Mouse (Mus musculus) thymus, adult 2 months (tissue): ENCODE data around the gene Adam26b. TPM values are rescaled to one million over a fixed set of nuclear protein-coding genes. Genes with fewer than 3 reads are reported as not detected.
"Not testable (repeated sequence)": the region's sequence is repeated elsewhere in the genome, so short reads cannot be mapped to it uniquely, and the experiment has no call there.

Experiments used
- DNase-seq: peaks from one replicate; pipeline ENCODE4 v3.0.0; 2021
- H3K27ac ChIP-seq: fragments of 200-500 bp; 2 replicates; pipeline ENCODE4 v1.5.1; 2012; ENCODE audit warnings: low read length, control low read depth; ENCODE audit not compliant: control insufficient read depth, insufficient read depth
- H3K27me3 ChIP-seq: fragments of 200-500 bp; 2 replicates; pipeline ENCODE4 v1.6.1; 2012; ENCODE audit warnings: mild to moderate bottlenecking, low read length, moderate library complexity, mixed read lengths; ENCODE audit not compliant: control insufficient read depth, insufficient read depth
- H3K36me3 ChIP-seq: fragments of 200-500 bp; 2 replicates; pipeline ENCODE4 v1.6.1; 2012; ENCODE audit warnings: mild to moderate bottlenecking, low read length, moderate library complexity; ENCODE audit not compliant: control insufficient read depth, insufficient read depth
- H3K4me1 ChIP-seq: fragments of 200-500 bp; replicated peaks from 2 replicates; pipeline ENCODE4 v1.6.1; 2012; ENCODE audit warnings: low read length; ENCODE audit not compliant: control insufficient read depth, insufficient read depth
- H3K4me3 ChIP-seq: fragments of 200-500 bp; 2 replicates; pipeline ENCODE4 v1.5.1; 2012; ENCODE audit warnings: mild to moderate bottlenecking, low read length, control low read depth, moderate library complexity; ENCODE audit not compliant: control insufficient read depth, insufficient read depth
- WGBS: fragments of 180-500 bp; shearing (Covaris S2); methylation state at CpG from one replicate; pipeline ENCODE4 v1.1.7; 2018; 5-methylcytosine and 5-hydroxymethylcytosine counted together
- polyA plus RNA-seq: library from polyadenylated mRNA; depleted of rRNA; stranded (reverse); fragments of >200 nt; gene quantifications from 2 replicates; pipeline ENCODE4 v1.2.3, GENCODE M21; 2012; rRNA removed

Gene Adam26b
- polyA plus RNA-seq = not detected in 2 replicates

DNA sequence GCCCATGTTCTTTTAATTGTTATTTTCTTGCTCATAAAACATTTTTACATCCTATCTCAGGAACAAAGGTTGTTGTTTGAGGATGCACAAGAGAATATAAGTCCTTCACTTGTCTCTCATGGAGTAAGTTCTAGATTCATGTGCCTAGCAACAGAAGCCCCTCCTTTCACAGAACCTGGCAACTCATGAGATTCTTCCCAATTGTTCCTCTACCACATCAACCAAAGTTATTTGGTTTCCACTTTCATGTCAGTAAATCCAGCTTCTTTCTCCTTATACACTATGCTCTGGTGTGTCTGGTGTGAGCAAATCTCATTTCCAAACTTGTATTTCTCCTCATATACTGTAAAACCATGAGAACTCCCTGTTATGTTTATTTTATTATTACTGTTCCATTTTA is at the start of gene Adam26b:
TSS of gene Adam26b (minus strand) at position 101 of the 400 bp plus-strand sequence.
- not testable (repeated sequence) for H3K4me1 ChIP-seq, H3K27me3 ChIP-seq, H3K4me3 ChIP-seq, H3K36me3 ChIP-seq, H3K27ac ChIP-seq, DNase-seq

DNA sequence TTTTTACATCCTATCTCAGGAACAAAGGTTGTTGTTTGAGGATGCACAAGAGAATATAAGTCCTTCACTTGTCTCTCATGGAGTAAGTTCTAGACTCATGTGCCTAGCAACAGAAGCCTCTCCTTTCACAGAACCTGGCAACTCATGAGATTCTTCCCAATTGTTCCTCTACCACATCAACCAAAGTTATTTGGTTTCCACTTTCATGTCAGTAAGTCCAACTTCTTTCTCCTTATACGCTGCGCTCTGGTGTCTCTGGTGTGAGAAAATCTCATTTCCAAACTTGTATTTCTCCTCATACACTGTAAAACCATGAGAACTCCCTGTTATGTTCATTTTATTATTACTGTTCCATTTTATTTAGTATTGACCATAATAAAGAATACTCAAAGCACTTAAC is 48.7 kb upstream of the Adam26b start, which contains the start of gene Adam26a:
TSS of gene Adam26a (minus strand) at position 101 of the 400 bp plus-strand sequence.
- not testable (repeated sequence) for DNase-seq, H3K27me3 ChIP-seq, H3K4me3 ChIP-seq, H3K27ac ChIP-seq, H3K4me1 ChIP-seq, H3K36me3 ChIP-seq
- WGBS = 96% methylated on average over 2 of the region's 2 CpGs

Other genes with a start within 250 kb of the Adam26b start
- gene Zfp42, start 221.1 kb downstream of the Adam26b start, polyA plus RNA-seq = not detected in 2 replicates
- not detected in 2 replicates for gene Adam26a, start 48.6 kb upstream of the Adam26b start, polyA plus RNA-seq
- not detected in 2 replicates for gene Gm5346, start 99.2 kb upstream of the Adam26b start, polyA plus RNA-seq
- not detected in 2 replicates for gene Adam34, start 181.9 kb upstream of the Adam26b start, polyA plus RNA-seq